Mouse (Mus musculus) gastrocnemius, postnatal 25 days (tissue): ENCODE results near the gene Zfp280d. TPM values are rescaled to one million over a fixed set of nuclear protein-coding genes. Genes with fewer than 3 reads are reported as not detected.
"Not testable (repeated sequence)": the region's sequence is repeated elsewhere in the genome, so short reads cannot be mapped to it uniquely, and the experiment has no call there.

ENCODE experiments used
- DNase-seq: peaks from one replicate; pipeline ENCODE4 v3.0.0; 2022
- total RNA-seq, 2 experiments: library from RNA; stranded (reverse); gene quantifications; 1 replicate in 1 of 2; 2 replicates in 1 of 2; pipeline ENCODE4 v1.2.3; 2021

Gene Zfp280d
- total RNA-seq, 2 experiments from 2014 or later, result 14.3 to 16.6 TPM

GRCm38 (mm10) chr9:72374074-72374473, 99.4 kb downstream of the Zfp280d start:
- no peak for DNase-seq

- no peak for DNase-seq
Measured at GRCm38 (mm10) chr9:72374996-72375395, 100.3 kb downstream of the Zfp280d start.

- no peak for DNase-seq
Measured at GRCm38 (mm10) chr9:72375639-72376038, 101.0 kb downstream of the Zfp280d start.

DNA sequence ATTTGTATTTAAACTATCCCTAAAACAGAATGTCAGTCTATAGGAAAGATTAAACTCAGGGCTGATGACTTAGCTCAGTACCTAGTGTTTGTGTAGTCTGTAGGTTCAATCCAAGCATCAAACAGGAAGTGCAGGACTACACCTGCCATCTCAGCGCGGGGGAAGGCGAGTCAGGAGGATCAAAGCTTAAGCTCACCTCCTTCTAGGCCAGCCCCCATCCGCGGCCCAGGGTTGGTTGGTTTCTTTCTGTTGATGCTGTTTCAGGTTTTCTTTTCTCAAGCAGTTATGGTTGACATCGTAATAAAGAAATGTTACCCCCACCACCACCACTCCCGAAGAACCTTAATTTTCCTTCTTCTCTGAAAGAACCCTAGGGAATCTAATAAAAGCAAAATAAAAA, 111.1 kb downstream of the Zfp280d start:
- no peak for DNase-seq

- DNase-seq, result no peak
Measured at GRCm38 (mm10) chr9:72388934-72389333, 114.3 kb downstream of the Zfp280d start.

GRCm38 (mm10) chr9:72389431-72390002, 114.9 kb downstream of the Zfp280d start:
- no peak for DNase-seq

DNA sequence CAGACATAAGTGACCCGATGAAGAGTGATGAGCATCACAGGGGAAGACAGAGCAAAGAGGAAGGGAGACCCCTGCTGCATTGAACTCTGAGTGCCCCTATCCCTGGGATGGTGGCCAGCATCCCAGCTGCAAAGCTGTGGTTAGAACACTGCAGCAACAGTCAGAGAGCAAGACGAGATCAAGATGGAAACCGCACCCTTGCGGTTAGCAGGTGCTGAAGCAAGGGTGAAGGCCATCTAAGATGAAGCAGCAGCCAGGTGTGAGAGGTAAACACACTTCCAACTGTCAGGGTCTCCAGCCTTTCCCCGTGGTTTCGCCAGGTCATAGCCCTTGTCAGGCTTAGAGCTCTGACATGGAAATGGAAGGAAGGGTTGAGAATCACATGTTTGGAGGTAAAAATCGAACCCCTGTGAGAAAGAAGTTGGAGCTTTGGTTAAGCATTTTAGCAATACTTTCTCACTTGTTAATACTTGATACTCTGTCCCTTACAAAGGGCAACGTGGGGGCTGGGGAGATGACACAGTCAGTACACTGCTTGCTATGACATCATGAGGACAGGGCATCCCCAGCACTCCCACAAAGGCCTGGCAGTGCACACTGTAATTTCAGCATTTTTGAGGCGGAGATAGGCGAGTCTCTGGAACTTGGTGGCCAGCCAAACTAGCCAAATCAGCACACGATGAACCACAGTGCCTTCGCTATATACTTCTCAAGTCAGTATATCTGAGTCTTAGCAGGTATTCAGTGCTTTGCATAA, 115.8 kb downstream of the Zfp280d start:
- peak; percentile 22 for DNase-seq

GRCm38 (mm10) chr9:72392686-72393085, 118.0 kb downstream of the Zfp280d start:
- no peak for DNase-seq

DNA sequence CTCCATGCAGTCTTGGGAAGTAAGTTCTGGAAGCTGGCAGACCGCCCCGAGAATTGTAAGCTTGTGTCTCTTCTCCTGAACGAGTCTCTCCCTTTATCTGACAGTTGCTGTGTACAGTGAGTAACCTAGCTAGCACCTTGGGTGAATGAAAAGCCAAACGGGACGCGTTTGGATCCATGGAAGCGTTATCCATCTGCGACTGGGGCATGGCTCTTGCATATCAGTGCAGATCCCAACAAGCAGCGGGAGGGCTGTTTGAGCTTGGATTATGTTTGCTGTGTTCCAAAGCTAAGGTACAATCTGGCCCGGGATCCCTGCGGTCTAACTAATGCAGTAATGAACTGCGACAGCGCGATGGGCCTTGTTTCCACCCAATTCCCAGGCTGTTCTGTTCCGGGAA, 118.6 kb downstream of the Zfp280d start:
- no peak for DNase-seq

- no peak for DNase-seq
Measured at GRCm38 (mm10) chr9:72393869-72394341, 119.2 kb downstream of the Zfp280d start.

- no peak for DNase-seq
Measured at GRCm38 (mm10) chr9:72400121-72400520, 125.5 kb downstream of the Zfp280d start.

- DNase-seq, result not testable (repeated sequence)
Measured at GRCm38 (mm10) chr9:72401769-72402168, 127.1 kb downstream of the Zfp280d start.

DNA sequence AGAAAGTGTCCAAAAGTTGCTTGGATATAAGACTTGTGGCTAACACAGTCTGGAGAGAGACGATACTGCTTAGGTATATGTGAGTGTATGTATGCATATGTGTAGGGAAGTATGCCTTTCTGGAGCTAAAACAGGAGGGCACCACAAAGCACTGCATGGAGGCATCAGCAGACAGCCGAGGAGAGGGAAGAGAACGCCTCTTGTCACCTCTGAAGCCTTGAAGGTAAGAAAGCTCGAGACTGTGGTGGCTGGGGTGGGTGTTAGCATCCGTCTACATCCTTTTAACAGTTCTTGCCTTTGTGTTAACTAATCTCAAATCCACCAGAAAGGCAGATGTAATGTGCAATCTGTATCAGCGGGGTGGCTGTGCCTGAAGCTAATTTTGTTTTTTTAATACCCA, 128.8 kb downstream of the Zfp280d start:
- no peak for DNase-seq

GRCm38 (mm10) chr9:72404446-72404845, 129.8 kb downstream of the Zfp280d start:
- DNase-seq, result no peak

- no peak for DNase-seq
Measured at GRCm38 (mm10) chr9:72404934-72405333, 130.3 kb downstream of the Zfp280d start.

- no peak for DNase-seq
Measured at GRCm38 (mm10) chr9:72405882-72406638, 131.4 kb downstream of the Zfp280d start.

GRCm38 (mm10) chr9:72408131-72408586, 133.5 kb downstream of the Zfp280d start:
- DNase-seq, result peak; percentile 35

DNA sequence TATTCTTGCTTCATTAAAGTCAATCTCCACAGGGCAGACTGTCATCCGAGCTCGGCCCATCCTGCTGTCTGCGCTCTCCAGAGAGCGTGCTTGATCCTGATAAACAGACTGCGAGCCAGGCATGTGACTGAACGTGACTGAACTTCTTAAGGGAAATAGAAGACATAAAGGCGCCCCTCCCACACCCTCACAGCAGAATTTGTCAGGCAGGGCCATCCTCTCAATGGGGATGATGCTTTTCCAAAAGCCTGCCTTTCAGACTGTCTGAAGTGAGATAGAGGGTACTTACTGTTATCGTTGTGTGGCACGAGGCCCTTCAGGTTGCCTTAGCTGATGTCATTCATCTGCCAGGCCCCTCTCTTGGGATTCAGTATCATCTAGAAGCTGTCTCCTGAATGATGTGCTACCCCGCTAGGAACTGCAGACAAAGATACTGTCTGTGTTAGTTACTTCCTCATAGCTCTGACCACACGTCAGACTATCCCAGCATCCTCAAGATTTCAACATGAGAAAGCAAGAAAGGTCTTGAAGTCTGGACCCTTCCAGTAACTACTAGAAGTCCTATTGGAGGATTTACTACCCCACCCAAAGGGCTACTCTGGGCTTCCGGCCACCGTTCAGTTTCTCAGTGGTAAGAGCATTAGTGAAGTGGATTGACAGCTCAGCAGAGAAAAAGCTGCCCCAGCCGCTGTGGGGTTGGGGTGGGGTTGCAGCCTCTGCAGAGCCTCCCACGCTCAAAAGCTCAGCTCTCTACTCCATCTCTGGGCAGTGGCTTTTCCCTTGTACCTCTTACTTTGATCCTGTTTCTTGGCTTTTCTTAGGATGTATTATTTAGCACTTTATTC, 134.9 kb downstream of the Zfp280d start:
- DNase-seq, result no peak

GRCm38 (mm10) chr9:72411746-72412145, 137.1 kb downstream of the Zfp280d start:
- no peak for DNase-seq
